Mouse (Mus musculus): Measurements from ENCODE around the gene Gpat2.

Gene Gpat2

DNA sequence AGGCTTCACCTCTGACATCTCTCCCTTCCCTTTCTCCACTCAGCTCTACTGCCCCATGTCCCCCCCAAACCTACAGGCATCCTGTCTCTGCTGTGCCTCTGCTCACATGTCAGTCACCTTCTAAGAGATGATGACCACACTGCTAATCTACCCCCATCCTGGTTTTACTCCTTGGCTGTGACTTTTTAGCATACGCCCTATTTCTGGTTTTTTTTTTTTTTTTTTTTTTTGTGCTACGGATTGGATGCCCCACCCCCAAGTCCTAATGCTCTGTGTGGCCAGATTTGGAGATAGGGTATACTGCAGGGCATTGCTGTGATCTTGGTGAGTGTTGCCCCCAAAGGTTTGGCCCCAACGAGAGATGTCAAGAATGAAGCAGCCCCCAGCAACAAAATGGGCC lies 47.3 kb downstream of the Gpat2 start:
- POLR2A ChIA-PET: interaction anchor here in 2 of 4 experiments (0.6 to 1.7 kb wide), 5 partner anchors 10 to 280 kb away, joined by 3 to 5 read pairs (median 4); no protein-coding TSS in a partner anchor
- CTCF ChIA-PET: interaction anchor here in 3 of 4 experiments (0.6 to 2.0 kb wide), 4 partner anchors 10 to 212 kb away, joined by 3 to 5 read pairs (median 4); no protein-coding TSS in a partner anchor

- POLR2A ChIA-PET: interaction anchor here in 1 of 4 experiments (1.4 kb wide), 1 partner anchor 8 kb away, joined by 4 read pairs; no protein-coding TSS in a partner anchor
- CTCF ChIA-PET: interaction anchor here in 1 of 4 experiments (1.0 to 1.2 kb wide), 2 partner anchors 17 to 22 kb away, joined by 3 to 4 read pairs; no protein-coding TSS in a partner anchor
Observed at GRCm38 (mm10) chr2:127479210-127479609, 54.2 kb downstream of the Gpat2 start.

DNA sequence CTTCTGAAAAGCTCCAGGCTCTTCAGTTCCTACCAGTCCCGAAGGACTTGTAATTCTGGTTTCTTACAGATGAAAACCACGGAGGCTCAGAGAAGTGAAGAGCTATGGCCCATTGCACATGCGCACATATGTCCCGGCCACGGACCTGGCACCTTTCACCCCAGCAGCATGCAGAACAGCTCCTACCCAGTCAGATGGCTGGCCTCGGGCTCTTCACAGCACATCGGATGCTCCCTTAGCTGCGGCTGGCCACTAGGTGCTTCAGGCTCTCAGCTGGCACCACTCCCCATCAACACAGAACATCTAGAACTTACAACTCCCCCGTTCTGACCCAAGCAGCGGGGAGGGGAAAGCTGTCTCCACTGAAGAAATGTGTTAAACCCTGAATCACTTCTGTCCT lies 54.8 kb downstream of the Gpat2 start:
- CTCF ChIA-PET: interaction anchor here in 3 of 4 experiments (0.5 to 1.2 kb wide), 5 partner anchors 17 to 273 kb away, joined by 3 to 6 read pairs (median 3); partner anchors contain the start of gene Adra2b (in 1 of the 3)
- POLR2A ChIA-PET: interaction anchor here in 1 of 4 experiments (0.6 to 1.4 kb wide), 2 partner anchors 8 to 202 kb away, joined by 3 to 4 read pairs; no protein-coding TSS in a partner anchor

GRCm38 (mm10) chr2:127481841-127482532 lies 57.0 kb downstream of the Gpat2 start:
- ChIA-PET CTCF (interaction anchor here (0.5 to 3.3 kb wide), 17 partner anchors 9 to 931 kb away, joined by 3 to 18 read pairs (median 4); partner anchors contain the start of genes Adra2b (in 1 of the 4) and Gpat2 (in 1 of the 4)), POLR2A (interaction anchor here (0.5 to 2.1 kb wide), 18 partner anchors 9 to 299 kb away, joined by 3 to 9 read pairs (median 4); partner anchors contain the start of genes Adra2b (in 3 of the 4), Fahd2a (in 2 of the 4), Gpat2 (in 1 of the 4) and Kcnip3 (in 1 of the 4))

DNA sequence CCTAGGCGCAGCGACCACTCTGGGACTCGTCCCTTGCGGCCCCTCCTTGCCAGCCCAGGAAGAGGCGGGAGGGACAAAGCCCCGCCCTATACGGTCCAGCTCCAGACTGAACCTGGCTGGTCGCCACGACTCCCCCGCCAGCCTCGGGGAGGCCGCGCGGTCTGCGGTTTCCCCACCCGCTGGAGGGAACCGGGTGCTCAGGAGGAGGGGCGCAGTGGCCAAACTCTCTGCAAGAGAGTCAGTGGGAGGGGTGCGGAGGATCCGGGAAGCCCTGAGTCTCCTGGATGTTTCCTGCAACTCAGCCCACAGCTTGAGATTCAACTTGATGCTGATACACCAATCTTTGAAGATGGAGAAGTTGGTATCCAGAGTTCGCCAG lies 57.5 kb downstream of the Gpat2 start:
- ChIA-PET POLR2A (interaction anchor here (0.5 to 2.1 kb wide), 16 partner anchors 9 to 300 kb away, joined by 3 to 9 read pairs (median 4); partner anchors contain the start of genes Adra2b (in 2 of the 4), Fahd2a (in 2 of the 4), Gpat2 (in 1 of the 4) and Kcnip3 (in 1 of the 4)), CTCF (interaction anchor here in 3 of 4 experiments (0.9 to 3.3 kb wide), 10 partner anchors 18 to 201 kb away, joined by 3 to 18 read pairs (median 4); partner anchors contain the start of genes Adra2b (in 1 of the 3) and Gpat2 (in 1 of the 3))

DNA sequence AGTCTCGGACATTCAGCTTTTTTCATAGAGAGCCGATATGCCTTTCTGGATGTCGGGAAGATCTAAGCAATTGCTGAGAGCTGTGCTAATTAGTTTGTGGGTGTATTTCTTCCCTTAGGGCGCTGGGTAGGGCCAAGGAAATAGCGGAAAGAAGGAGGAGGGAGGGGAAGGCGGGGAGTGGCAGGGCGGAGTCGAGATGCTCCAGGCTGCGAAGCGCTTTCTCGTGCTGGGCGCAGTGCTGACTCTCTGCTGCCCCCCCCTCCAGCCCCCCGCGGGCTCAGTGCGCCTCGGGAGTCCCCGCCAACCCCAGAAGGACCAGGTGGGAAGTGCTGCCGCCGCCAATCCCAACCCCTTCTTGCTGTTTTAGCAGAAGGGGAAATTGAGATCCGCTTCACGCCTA lies 58.0 kb downstream of the Gpat2 start:
- POLR2A ChIA-PET: interaction anchor here (0.6 to 2.1 kb wide), 11 partner anchors 9 to 1182 kb away, joined by 3 to 9 read pairs (median 4); partner anchors contain the start of genes Adra2b (in 1 of the 4), Fahd2a (in 1 of the 4), Gpat2 (in 1 of the 4) and Mrps5 (in 1 of the 4)
- CTCF ChIA-PET: interaction anchor here in 3 of 4 experiments (0.6 to 3.3 kb wide), 8 partner anchors 18 to 345 kb away, joined by 3 to 18 read pairs (median 4); partner anchors contain the start of gene Adra2b (in 1 of the 3)

- ChIA-PET CTCF (interaction anchor here (0.6 to 3.3 kb wide), 12 partner anchors 16 to 108 kb away, joined by 3 to 18 read pairs (median 4); no protein-coding TSS in a partner anchor), POLR2A (interaction anchor here in 3 of 4 experiments (0.6 to 2.2 kb wide), 10 partner anchors 10 to 175 kb away, joined by 3 to 9 read pairs (median 4); partner anchors contain the start of genes Adra2b (in 1 of the 3) and Mal (in 1 of the 3))
Observed at GRCm38 (mm10) chr2:127484476-127485170, 59.6 kb downstream of the Gpat2 start.

Measured in embryonic stem cell, embryonic (primary cell).